Mouse (Mus musculus) ovary, adult 2 months (tissue): ENCODE results near the gene C1qtnf2. TPM values are rescaled to one million over a fixed set of nuclear protein-coding genes. Genes with fewer than 3 reads are reported as not detected.

Experiments
- polyA plus RNA-seq: library from polyadenylated mRNA; depleted of rRNA; stranded (reverse); fragments of >200 nt; gene quantifications from 2 replicates; pipeline ENCODE4 v1.2.3, GENCODE M21; 2012; rRNA removed

C1qtnf2 gene
- polyA plus RNA-seq = 8.5 and 13.8 TPM in 2 replicates

GRCm38 (mm10) chr11:43474225-43474774, at the start of gene C1qtnf2:
C1qtnf2 (plus strand) TSS chr11:43474276.

GRCm38 (mm10) chr11:43425824-43426413, 48.2 kb upstream of the C1qtnf2 start, which contains the start of gene Pttg1:
Pttg1 (minus strand) TSS chr11:43426251.

GRCm38 (mm10) chr11:43433254-43434023, 40.6 kb upstream of the C1qtnf2 start, which contains the start of gene Slu7:
Slu7 (plus strand) TSS chr11:43433744.

GRCm38 (mm10) chr11:43528683-43529499, 54.8 kb downstream of the C1qtnf2 start, which contains the start of gene Ccnjl:
Ccnjl (plus strand) TSS chr11:43528784.

Other genes with a start within 250 kb of the C1qtnf2 start
- gene Pttg1, start 48.0 kb upstream of the C1qtnf2 start, polyA plus RNA-seq = 8.4 and 16.3 TPM in 2 replicates
- 1.2 and 1.6 TPM in 2 replicates for gene Slu7, start 40.5 kb upstream of the C1qtnf2 start, polyA plus RNA-seq
- 7.0 and 9.7 TPM in 2 replicates for gene Ccnjl, start 54.5 kb downstream of the C1qtnf2 start, polyA plus RNA-seq
- 0.74 and 0.87 TPM in 2 replicates for gene 4933415A04Rik, start 112.8 kb downstream of the C1qtnf2 start, polyA plus RNA-seq
- gene Fabp6, start 127.3 kb downstream of the C1qtnf2 start, polyA plus RNA-seq = not detected in 2 replicates
- gene Pwwp2a, start 207.7 kb downstream of the C1qtnf2 start, polyA plus RNA-seq = 17.0 and 23.9 TPM in 2 replicates